Mouse (Mus musculus): Measurements from ENCODE around the gene Stard9. TPM values are rescaled to one million over a fixed set of nuclear protein-coding genes. Genes with fewer than 3 reads are reported as not detected.

The Stard9 gene
- polyA plus RNA-seq, 1 experiment: 3.0 TPM

DNA sequence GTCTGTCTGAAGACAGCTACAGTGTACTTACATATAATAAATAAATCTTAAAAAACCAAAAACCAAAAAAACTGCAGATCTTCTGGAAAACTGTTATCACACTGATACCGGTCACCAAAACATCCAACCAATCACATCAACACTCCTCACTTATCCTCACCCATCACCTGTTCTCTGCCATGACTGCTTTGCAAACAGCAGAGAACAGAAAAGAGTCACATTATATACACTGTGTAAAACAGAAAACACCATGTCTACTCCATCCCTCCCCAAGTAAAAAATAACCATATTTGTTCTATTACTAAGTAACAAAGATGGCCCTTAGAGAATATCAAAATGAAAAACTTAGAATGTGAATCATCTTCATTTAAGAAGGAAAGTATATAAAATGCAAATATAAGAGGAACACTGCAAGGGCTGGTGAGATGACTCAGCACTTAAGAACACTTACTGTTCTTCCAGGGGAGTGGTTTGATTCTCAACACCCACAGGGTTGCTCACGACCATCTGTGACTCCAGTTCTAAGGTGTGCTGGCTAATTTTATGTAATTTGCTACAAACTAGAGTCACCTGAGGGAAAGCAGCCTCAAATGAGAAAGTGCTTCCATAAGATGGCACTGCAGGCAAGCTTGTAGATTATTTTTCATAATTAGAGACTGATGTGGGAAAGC lies 141.5 kb downstream of the Stard9 start:
- 79% methylated on average over 2 of the region's 2 CpGs for WGBS
- no peaks in the 10 kb centered on the region for H3K27me3 ChIP-seq (ENCODE audit: control insufficient read depth, insufficient read depth, low read length)

More for the DNA sequence above, 141.5 kb downstream of the Stard9 start:
- no peak overlapping the region for H3K27ac ChIP-seq (ENCODE audit: control insufficient read depth, insufficient read depth, low read length)
- H3K36me3 ChIP-seq (ENCODE audit: control insufficient read depth, insufficient read depth, low read length): no peaks in the 10 kb centered on the region
- DNase-seq: no peak
- no peaks in the 10 kb centered on the region for H3K4me1 ChIP-seq (replicated peaks; ENCODE audit: control insufficient read depth, insufficient read depth, low read length)
- H3K4me3 ChIP-seq (ENCODE audit: control insufficient read depth, insufficient read depth, low read length): no peak overlapping the region
- TF ChIP-seq CTCF (IDR thresholded peaks at IDR 0.05; ENCODE audit: borderline replicate concordance, control insufficient read depth, extremely low read depth, insufficient read depth, low read length, poor library complexity) (no peak), POLR2A (IDR thresholded peaks at IDR 0.05; ENCODE audit: control insufficient read depth, extremely low read depth, insufficient read depth, low read length, poor library complexity) (no peak)

Other genes with a start within 250 kb of the Stard9 start
- 15.9 and 17.4 TPM in 2 replicates for gene Ganc, start 225.2 kb upstream of the Stard9 start, polyA plus RNA-seq (2012; rRNA removed)
- gene Tmem87a, start 225.0 kb upstream of the Stard9 start, polyA plus RNA-seq (2012; rRNA removed): 21.9 and 24.3 TPM in 2 replicates
- gene Capn3, start 173.1 kb upstream of the Stard9 start, polyA plus RNA-seq (2012; rRNA removed): 56.2 and 69.8 TPM in 2 replicates
- gene Zfp106, start 65.3 kb upstream of the Stard9 start, polyA plus RNA-seq (2012; rRNA removed): 80.4 and 87.6 TPM in 2 replicates
- gene Snap23, start 61.5 kb upstream of the Stard9 start, polyA plus RNA-seq (2012; rRNA removed): 7.0 and 7.2 TPM in 2 replicates
- gene Haus2, start 19.7 kb upstream of the Stard9 start, polyA plus RNA-seq (2012; rRNA removed): 4.1 and 4.7 TPM in 2 replicates
- 12.2 and 12.8 TPM in 2 replicates for gene Lrrc57, start 19.6 kb upstream of the Stard9 start, polyA plus RNA-seq (2012; rRNA removed)
- gene Cdan1, start 221.0 kb downstream of the Stard9 start, polyA plus RNA-seq (2012; rRNA removed): 102 and 107 TPM in 2 replicates
- gene Ttbk2, start 221.5 kb downstream of the Stard9 start, polyA plus RNA-seq (2012; rRNA removed): 5.1 and 7.1 TPM in 2 replicates

All from thymus, adult 2 months (tissue).